Mouse (Mus musculus) v-Abl transformed pro-B cells (cell line): ENCODE data around the gene Dars2.
"Not testable (repeated sequence)": the region's sequence is repeated elsewhere in the genome, so short reads cannot be mapped to it uniquely, and the experiment has no call there.

Source experiments
- in situ Hi-C, 2 experiments: fragments of 400-800 bp; cut with MboI; formaldehyde crosslinking; loops; one replicate each; pipeline ENCODE4 v1.15.1; 2025; ENCODE audit not compliant: unreplicated experiment in 2 of 2

Dars2 gene

GRCm38 (mm10) chr1:161035786-161036404 lies 34.6 kb downstream of the Dars2 start:
- in situ Hi-C loops, result no loop called here

GRCm38 (mm10) chr1:161035281-161035785 lies 35.1 kb downstream of the Dars2 start:
- in situ Hi-C loops, result no loop called here

GRCm38 (mm10) chr1:161034435-161035280 lies 35.8 kb downstream of the Dars2 start, which contains the start of gene Zbtb37:
Gene Zbtb37, minus strand, starts transcription at chr1:161034849.
- in situ Hi-C loops, result no loop called here

GRCm38 (mm10) chr1:161033856-161034434 lies 36.5 kb downstream of the Dars2 start:
- in situ Hi-C loops, result no loop called here

- in situ Hi-C loops, result no loop called here
Measured at GRCm38 (mm10) chr1:161032345-161032744, 38.1 kb downstream of the Dars2 start.

GRCm38 (mm10) chr1:161031881-161032280 lies 38.6 kb downstream of the Dars2 start:
- in situ Hi-C loops, result no loop called here

- in situ Hi-C loops, result no loop called here
Measured at GRCm38 (mm10) chr1:161030058-161030457, 40.4 kb downstream of the Dars2 start.

GRCm38 (mm10) chr1:161028427-161028826 lies 42.0 kb downstream of the Dars2 start:
- in situ Hi-C loops, result not testable (repeated sequence)

- in situ Hi-C loops, result no loop called here
Measured at GRCm38 (mm10) chr1:161027196-161027595, 43.3 kb downstream of the Dars2 start.

- in situ Hi-C loops, result no loop called here
Measured at GRCm38 (mm10) chr1:161025410-161026210, 44.8 kb downstream of the Dars2 start.

- in situ Hi-C loops, result no loop called here
Measured at GRCm38 (mm10) chr1:161020051-161020450, 50.4 kb downstream of the Dars2 start.

- in situ Hi-C loops, result no loop called here
Measured at GRCm38 (mm10) chr1:161016378-161016777, 54.1 kb downstream of the Dars2 start.

GRCm38 (mm10) chr1:161010436-161010835 lies 60.0 kb downstream of the Dars2 start:
- in situ Hi-C loops, result no loop called here

GRCm38 (mm10) chr1:161008038-161008437 lies 62.4 kb downstream of the Dars2 start:
- in situ Hi-C loops, result no loop called here

- in situ Hi-C loops, result no loop called here
Measured at GRCm38 (mm10) chr1:161006471-161006870, 64.0 kb downstream of the Dars2 start.

- in situ Hi-C loops, result no loop called here
Measured at GRCm38 (mm10) chr1:161005526-161005925, 64.9 kb downstream of the Dars2 start.

- in situ Hi-C loops, result no loop called here
Measured at GRCm38 (mm10) chr1:161004942-161005341, 65.5 kb downstream of the Dars2 start.

GRCm38 (mm10) chr1:160993851-160994250 lies 76.6 kb downstream of the Dars2 start:
- in situ Hi-C loops, result no loop called here
